Mouse (Mus musculus): Measurements from ENCODE around the gene Arglu1. TPM values are rescaled to one million over a fixed set of nuclear protein-coding genes. Genes with fewer than 3 reads are reported as not detected.

Arglu1 gene
- total and polyA plus RNA-seq, 2 experiments from 2014 or later, result 71.9 to 158 TPM

DNA sequence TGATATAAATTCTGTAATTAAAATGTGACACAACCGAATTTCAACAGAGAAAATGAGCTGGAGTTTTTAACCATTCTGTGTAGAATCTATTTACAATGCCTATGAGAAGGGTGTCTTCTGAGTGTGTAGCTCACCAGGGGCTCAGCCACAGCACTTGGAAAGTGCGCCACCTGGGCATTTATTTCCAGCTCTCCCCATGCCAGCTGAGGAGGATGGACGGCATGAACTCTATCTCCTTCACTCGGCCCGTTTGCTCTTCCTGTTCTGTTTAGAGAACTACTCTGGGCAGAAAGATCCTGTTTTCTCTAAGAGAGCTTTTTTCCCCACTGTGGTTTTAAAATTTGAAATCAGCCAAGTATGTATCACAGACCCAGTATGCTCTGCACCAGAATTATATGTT lies 37.0 kb downstream of the Arglu1 start:
- H3K9ac ChIP-seq (replicated peaks; ENCODE audit: low read length), result no peak overlapping the region
- H3K36me3 ChIP-seq (ENCODE audit: insufficient read depth, low read length), result no peaks in the 10 kb centered on the region
- no peaks in the 10 kb centered on the region for H3K27me3 ChIP-seq (ENCODE audit: insufficient read depth, low read length)
- DNase-seq (ENCODE audit: low spot score) (no peak), ATAC-seq (no peak)
- 32% methylated on average over 5 of the region's 5 CpGs for WGBS
- no peak overlapping the region for H3K27ac ChIP-seq
- peak; percentile 14; the same call in 1 of the 2 replicates for TF ChIP-seq CTCF (IDR thresholded peaks at IDR 0.05; ENCODE audit: low read depth)
- no peak overlapping the region for H3K4me3 ChIP-seq (ENCODE audit: low read length)
- peaks cover 17% of the 10 kb centered on the region for H3K4me1 ChIP-seq (ENCODE audit: insufficient read depth, low read length)
- H3K9me3 ChIP-seq (ENCODE audit: low read length), result no peaks in the 10 kb centered on the region
- peak overlapping the region; percentile 89 for H3K4me2 ChIP-seq (ENCODE audit: low read depth, low read length)

DNA sequence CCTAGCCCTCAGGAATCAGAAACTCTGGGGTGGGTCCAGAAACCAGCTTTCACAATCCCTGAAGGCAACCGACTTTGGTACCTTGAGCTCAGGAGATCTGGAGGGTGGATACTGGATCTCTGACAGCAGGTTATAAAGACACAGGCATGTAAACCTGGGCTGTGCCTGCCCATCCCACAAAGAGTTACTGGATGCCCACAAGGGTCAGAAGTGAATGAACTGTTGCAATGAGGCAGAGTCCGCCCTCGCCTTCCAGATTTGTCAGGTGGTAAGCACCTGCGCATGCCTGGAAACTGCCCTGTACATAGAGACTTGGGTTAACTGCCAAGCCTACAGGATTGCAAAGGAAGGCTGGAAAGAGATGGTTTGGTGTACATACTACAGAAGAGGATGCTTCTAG lies 37.9 kb downstream of the Arglu1 start:
- ATAC-seq, result no peak
- no peak overlapping the region for H3K9ac ChIP-seq (replicated peaks; ENCODE audit: low read length)
- H3K4me2 ChIP-seq (ENCODE audit: low read depth, low read length), result no peak overlapping the region
- H3K27me3 ChIP-seq (ENCODE audit: insufficient read depth, low read length), result no peaks in the 10 kb centered on the region
- WGBS, result 82% methylated on average over 4 of the region's 4 CpGs
- H3K4me1 ChIP-seq (ENCODE audit: insufficient read depth, low read length), result peaks cover 14% of the 10 kb centered on the region
- no peak overlapping the region for H3K27ac ChIP-seq
- no peaks in the 10 kb centered on the region for H3K9me3 ChIP-seq (ENCODE audit: low read length)
- no peak for DNase-seq (ENCODE audit: low spot score)
- H3K36me3 ChIP-seq (ENCODE audit: insufficient read depth, low read length), result no peaks in the 10 kb centered on the region
- no peak for TF ChIP-seq CTCF (IDR thresholded peaks at IDR 0.05; ENCODE audit: low read depth)
- no peak overlapping the region for H3K4me3 ChIP-seq (ENCODE audit: low read length)

DNA sequence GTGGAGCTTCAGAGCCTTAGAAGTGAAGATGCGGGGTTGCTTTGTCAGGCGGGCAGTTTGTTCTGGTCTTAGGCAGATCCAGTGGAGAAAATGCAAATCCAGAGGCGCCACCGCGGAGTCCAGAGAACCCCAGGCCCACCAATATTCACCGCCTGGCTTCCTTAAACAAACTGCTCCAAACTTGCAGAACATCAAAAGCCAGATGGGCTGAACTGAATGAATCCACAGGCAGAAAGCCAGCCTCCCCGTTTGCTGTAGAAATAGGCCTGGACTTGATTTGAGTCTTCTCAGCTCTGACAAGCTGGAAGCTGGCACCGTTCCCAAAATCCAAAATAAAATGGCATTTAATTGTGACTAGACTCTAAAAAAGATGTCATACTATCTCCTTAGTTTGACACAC lies 40.4 kb downstream of the Arglu1 start:
- H3K27ac ChIP-seq, result peak overlapping the region; percentile 64
- peak; percentile 74 for ATAC-seq
- 0 out of 2 replicates have a peak overlapping the region, but pooled peaks have one; percentile 6 for H3K4me2 ChIP-seq (ENCODE audit: low read depth, low read length)
- WGBS, result 31% methylated on average over 8 of the region's 8 CpGs
- no peak overlapping the region for H3K9ac ChIP-seq (replicated peaks; ENCODE audit: low read length)
- no peaks in the 10 kb centered on the region for H3K27me3 ChIP-seq (ENCODE audit: insufficient read depth, low read length)
- no peaks in the 10 kb centered on the region for H3K36me3 ChIP-seq (ENCODE audit: insufficient read depth, low read length)
- peak; percentile 84 for DNase-seq (ENCODE audit: low spot score)
- TF ChIP-seq CTCF (IDR thresholded peaks at IDR 0.05; ENCODE audit: low read depth), result no peak
- H3K9me3 ChIP-seq (ENCODE audit: low read length), result no peaks in the 10 kb centered on the region
- H3K4me1 ChIP-seq (ENCODE audit: insufficient read depth, low read length), result peaks cover 14% of the 10 kb centered on the region
- H3K4me3 ChIP-seq (ENCODE audit: low read length), result no peak overlapping the region

DNA sequence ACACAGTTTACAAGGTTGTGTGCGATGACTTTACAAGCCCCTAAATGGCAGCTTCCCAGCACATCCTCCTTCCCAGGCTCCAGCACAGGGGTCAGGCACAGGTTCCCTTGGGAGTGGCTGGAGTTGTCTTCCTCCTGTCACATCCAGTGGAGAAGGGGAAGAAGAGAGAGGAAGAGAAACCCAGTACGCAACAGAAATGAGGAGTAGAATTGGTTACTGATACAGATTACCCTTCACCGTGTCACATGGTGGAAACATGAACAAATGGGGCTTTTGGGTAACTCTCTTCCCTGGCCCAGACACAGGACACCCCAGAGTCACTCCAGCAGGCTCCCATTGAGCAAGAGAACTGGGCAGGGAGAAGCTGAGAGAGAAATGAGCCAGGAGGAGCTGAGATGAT lies 40.8 kb downstream of the Arglu1 start:
- ATAC-seq (no peak), DNase-seq (ENCODE audit: low spot score) (no peak)
- no peak for TF ChIP-seq CTCF (IDR thresholded peaks at IDR 0.05; ENCODE audit: low read depth)
- no peak overlapping the region for H3K4me3 ChIP-seq (ENCODE audit: low read length)
- peaks cover 11% of the 10 kb centered on the region for H3K4me1 ChIP-seq (ENCODE audit: insufficient read depth, low read length)
- H3K36me3 ChIP-seq (ENCODE audit: insufficient read depth, low read length), result no peaks in the 10 kb centered on the region
- no peaks in the 10 kb centered on the region for H3K9me3 ChIP-seq (ENCODE audit: low read length)
- 69% methylated on average over 3 of the region's 3 CpGs for WGBS
- no peak overlapping the region for H3K9ac ChIP-seq (replicated peaks; ENCODE audit: low read length)
- H3K27me3 ChIP-seq (ENCODE audit: insufficient read depth, low read length), result no peaks in the 10 kb centered on the region
- 0 out of 2 replicates have a peak overlapping the region, but pooled peaks have one; percentile 6 for H3K4me2 ChIP-seq (ENCODE audit: low read depth, low read length)
- peak overlapping the region; percentile 64 for H3K27ac ChIP-seq

DNA sequence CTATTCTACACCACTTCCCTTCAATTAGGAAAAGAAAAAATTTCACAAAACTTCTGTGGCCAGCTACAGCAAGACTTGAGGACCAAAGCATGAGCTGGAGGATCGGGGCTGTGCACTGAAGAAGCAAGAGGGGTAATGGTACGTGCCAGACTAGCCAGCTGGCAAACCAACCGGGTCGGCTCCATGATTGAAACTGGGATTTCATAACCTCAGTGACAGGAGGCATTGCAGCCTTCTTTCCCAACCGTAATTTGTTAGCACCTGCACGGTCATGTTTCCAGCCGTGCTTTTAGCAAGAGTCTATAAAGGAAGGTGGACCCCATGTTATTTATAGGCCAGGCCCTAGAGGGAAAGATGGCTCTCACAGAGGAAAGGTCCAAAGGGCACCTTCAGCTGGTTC lies 41.6 kb downstream of the Arglu1 start:
- 58% methylated on average over 7 of the region's 7 CpGs for WGBS
- TF ChIP-seq CTCF (IDR thresholded peaks at IDR 0.05; ENCODE audit: low read depth), result no peak
- H3K9me3 ChIP-seq (ENCODE audit: low read length), result no peaks in the 10 kb centered on the region
- DNase-seq (ENCODE audit: low spot score), result no peak
- no peaks in the 10 kb centered on the region for H3K27me3 ChIP-seq (ENCODE audit: insufficient read depth, low read length)
- no peak overlapping the region for H3K27ac ChIP-seq
- no peak overlapping the region for H3K4me2 ChIP-seq (ENCODE audit: low read depth, low read length)
- H3K36me3 ChIP-seq (ENCODE audit: insufficient read depth, low read length), result no peaks in the 10 kb centered on the region
- no peak overlapping the region for H3K4me3 ChIP-seq (ENCODE audit: low read length)
- H3K4me1 ChIP-seq (ENCODE audit: insufficient read depth, low read length), result peaks cover 7% of the 10 kb centered on the region
- no peak for ATAC-seq
- no peak overlapping the region for H3K9ac ChIP-seq (replicated peaks; ENCODE audit: low read length)

DNA sequence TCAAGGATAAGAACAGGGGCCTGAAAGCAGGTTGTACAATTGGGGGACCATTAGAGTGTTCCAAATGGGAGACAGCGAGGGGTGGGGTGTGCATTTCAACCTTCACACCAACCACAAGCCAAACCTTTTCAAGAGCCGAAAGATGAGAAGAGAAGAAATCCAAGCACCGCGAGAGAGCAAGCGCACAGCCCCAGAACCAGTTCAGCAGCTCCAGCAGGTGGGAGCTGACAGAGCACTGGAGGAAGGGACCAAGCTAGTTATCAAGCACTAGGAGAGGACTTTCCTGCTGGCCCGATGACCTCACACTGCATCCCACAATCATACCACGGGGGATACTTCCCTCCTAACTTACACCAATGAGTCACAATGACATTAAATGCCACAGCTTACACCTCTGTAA lies 42.5 kb downstream of the Arglu1 start:
- no peak for TF ChIP-seq CTCF (IDR thresholded peaks at IDR 0.05; ENCODE audit: low read depth)
- Histone ChIP-seq H3K4me3 (ENCODE audit: low read length) (no peak overlapping the region), H3K27me3 (ENCODE audit: insufficient read depth, low read length) (no peaks in the 10 kb centered on the region), H3K9ac (replicated peaks; ENCODE audit: low read length) (no peak overlapping the region), H3K4me2 (ENCODE audit: low read depth, low read length) (no peak overlapping the region), H3K4me1 (ENCODE audit: insufficient read depth, low read length) (peaks cover 4% of the 10 kb centered on the region; the same call in 1 of the 2 replicates), H3K9me3 (ENCODE audit: low read length) (no peaks in the 10 kb centered on the region), H3K27ac (no peak overlapping the region), H3K36me3 (ENCODE audit: insufficient read depth, low read length) (no peaks in the 10 kb centered on the region)
- WGBS, result 66% methylated on average over 7 of the region's 7 CpGs
- ATAC-seq (no peak), DNase-seq (ENCODE audit: low spot score) (no peak)

DNA sequence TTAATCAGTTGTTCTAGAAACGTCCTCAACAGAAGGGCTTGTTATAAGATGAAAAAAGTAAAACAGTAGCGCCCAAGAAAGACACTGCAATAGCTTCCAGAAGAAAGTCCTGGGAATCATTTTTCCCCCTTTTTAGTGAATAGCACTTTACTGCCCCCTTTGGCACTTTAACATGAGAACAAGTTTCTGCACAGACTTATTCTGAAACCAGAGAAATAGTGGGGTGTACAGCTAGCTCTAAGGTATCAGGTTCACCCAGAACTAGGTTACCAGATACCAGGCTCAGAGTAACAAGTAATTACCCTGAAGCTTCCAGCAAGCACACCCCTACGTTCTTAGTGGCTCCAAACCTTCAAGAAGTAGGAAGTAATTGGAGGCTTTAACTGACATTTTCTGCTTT lies 43.0 kb downstream of the Arglu1 start:
- H3K9ac ChIP-seq (replicated peaks; ENCODE audit: low read length), result no peak overlapping the region
- H3K4me1 ChIP-seq (ENCODE audit: insufficient read depth, low read length), result peaks cover 4% of the 10 kb centered on the region; the same call in 1 of the 2 replicates
- H3K27me3 ChIP-seq (ENCODE audit: insufficient read depth, low read length), result no peaks in the 10 kb centered on the region
- H3K27ac ChIP-seq, result no peak overlapping the region
- H3K4me3 ChIP-seq (ENCODE audit: low read length), result no peak overlapping the region
- no peaks in the 10 kb centered on the region for H3K9me3 ChIP-seq (ENCODE audit: low read length)
- peak; percentile 67 for DNase-seq (ENCODE audit: low spot score)
- ATAC-seq, result no peak
- no peaks in the 10 kb centered on the region for H3K36me3 ChIP-seq (ENCODE audit: insufficient read depth, low read length)
- H3K4me2 ChIP-seq (ENCODE audit: low read depth, low read length), result no peak overlapping the region
- TF ChIP-seq CTCF (IDR thresholded peaks at IDR 0.05; ENCODE audit: low read depth), result peak; percentile 66
- 46% methylated on average over 3 of the region's 3 CpGs for WGBS
